Mouse (Mus musculus) spleen, adult 2 months (tissue): Measurements from ENCODE around the gene Tcirg1. TPM values are rescaled to one million over a fixed set of nuclear protein-coding genes. Genes with fewer than 3 reads are reported as not detected.
A peak's percentile ranks its signal among the peaks of the same experiment; 100 is the strongest.

Source experiments
- DNase-seq, 2 experiments: peaks; one replicate each; pipeline versions ENCODE4 v3.0.0 to v3.0.0-alpha.2; 2012 to 2021; ENCODE audit warnings: low spot score in 2 of 2, low read depth in 1 of 2
- H3K27ac ChIP-seq: fragments of 200-500 bp; 2 replicates; pipeline ENCODE4 v1.5.1; 2012; ENCODE audit warnings: low read length, inconsistent platforms; ENCODE audit not compliant: insufficient read depth
- H3K27me3 ChIP-seq: fragments of 200-500 bp; 2 replicates; pipeline ENCODE4 v1.6.1; 2012; ENCODE audit warnings: mild to moderate bottlenecking, moderate library complexity, low read length, inconsistent platforms; ENCODE audit not compliant: control insufficient read depth, insufficient read depth
- H3K36me3 ChIP-seq: fragments of 200-500 bp; 2 replicates; pipeline ENCODE4 v1.6.1; 2012; ENCODE audit warnings: mild to moderate bottlenecking, low read length, inconsistent platforms; ENCODE audit not compliant: control insufficient read depth, insufficient read depth
- H3K4me1 ChIP-seq: fragments of 200-500 bp; 2 replicates; pipeline ENCODE4 v1.6.1; 2011; ENCODE audit warnings: inconsistent platforms; ENCODE audit not compliant: control insufficient read depth, insufficient read depth, insufficient read length
- H3K4me3 ChIP-seq: fragments of 200-500 bp; 2 replicates; pipeline ENCODE4 v1.5.1; 2011; ENCODE audit warnings: mild to moderate bottlenecking, inconsistent platforms; ENCODE audit not compliant: insufficient read depth, insufficient read length; ENCODE audit errors: extremely low read depth
- CTCF ChIP-seq: fragments of 200-500 bp; IDR thresholded peaks from 2 replicates; pipeline ENCODE4 v1.5.1; 2011; ENCODE audit warnings: mild to moderate bottlenecking, inconsistent platforms; ENCODE audit not compliant: insufficient read depth, insufficient read length, insufficient replicate concordance; ENCODE audit errors: extremely low read depth
- POLR2A ChIP-seq: fragments of 200-500 bp; IDR thresholded peaks from 2 replicates; pipeline ENCODE4 v1.6.1; 2011; ENCODE audit warnings: low read depth, low read length, inconsistent platforms
- WGBS: fragments of 180-500 bp; shearing (Covaris S2); methylation state at CpG from one replicate; pipeline ENCODE4 v1.1.7; 2018; 5-methylcytosine and 5-hydroxymethylcytosine counted together
- polyA plus RNA-seq: library from polyadenylated mRNA; depleted of rRNA; stranded (reverse); fragments of >200 nt; gene quantifications from 2 replicates; pipeline ENCODE4 v1.2.3, GENCODE M21; 2012; rRNA removed

Gene Tcirg1
- polyA plus RNA-seq, 1 experiment, result 269 TPM

DNA sequence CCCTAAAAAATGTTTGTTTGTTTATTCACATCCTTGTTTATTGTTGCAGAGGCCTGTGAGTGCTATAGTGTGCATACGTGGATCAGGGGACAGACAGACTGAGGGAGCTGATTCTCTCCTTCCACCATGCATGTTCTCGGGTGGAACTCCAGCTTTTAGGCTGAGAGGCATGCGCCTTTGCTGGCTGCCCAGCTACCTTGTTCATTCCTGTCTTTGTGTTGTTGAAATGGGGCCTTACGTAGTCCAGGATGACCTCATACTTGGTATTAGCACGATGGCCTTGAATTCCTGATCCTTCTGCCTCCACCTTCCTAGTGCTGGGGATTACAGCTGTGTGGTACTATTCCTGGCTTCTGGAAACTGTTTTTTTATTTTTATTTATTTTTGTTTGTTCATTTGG, 59.2 kb downstream of the Tcirg1 start:
- Histone ChIP-seq H3K4me3 (no peak overlapping the region), H3K36me3 (no peaks in the 10 kb centered on the region), H3K4me1 (peaks cover 14% of the 10 kb centered on the region), H3K27me3 (no peaks in the 10 kb centered on the region), H3K27ac (no peak overlapping the region; the same call in 1 of the 2 replicates)
- TF ChIP-seq CTCF (no peak), POLR2A (no peak)
- no peak for DNase-seq
- WGBS, result 81% methylated on average over 5 of the region's 5 CpGs

DNA sequence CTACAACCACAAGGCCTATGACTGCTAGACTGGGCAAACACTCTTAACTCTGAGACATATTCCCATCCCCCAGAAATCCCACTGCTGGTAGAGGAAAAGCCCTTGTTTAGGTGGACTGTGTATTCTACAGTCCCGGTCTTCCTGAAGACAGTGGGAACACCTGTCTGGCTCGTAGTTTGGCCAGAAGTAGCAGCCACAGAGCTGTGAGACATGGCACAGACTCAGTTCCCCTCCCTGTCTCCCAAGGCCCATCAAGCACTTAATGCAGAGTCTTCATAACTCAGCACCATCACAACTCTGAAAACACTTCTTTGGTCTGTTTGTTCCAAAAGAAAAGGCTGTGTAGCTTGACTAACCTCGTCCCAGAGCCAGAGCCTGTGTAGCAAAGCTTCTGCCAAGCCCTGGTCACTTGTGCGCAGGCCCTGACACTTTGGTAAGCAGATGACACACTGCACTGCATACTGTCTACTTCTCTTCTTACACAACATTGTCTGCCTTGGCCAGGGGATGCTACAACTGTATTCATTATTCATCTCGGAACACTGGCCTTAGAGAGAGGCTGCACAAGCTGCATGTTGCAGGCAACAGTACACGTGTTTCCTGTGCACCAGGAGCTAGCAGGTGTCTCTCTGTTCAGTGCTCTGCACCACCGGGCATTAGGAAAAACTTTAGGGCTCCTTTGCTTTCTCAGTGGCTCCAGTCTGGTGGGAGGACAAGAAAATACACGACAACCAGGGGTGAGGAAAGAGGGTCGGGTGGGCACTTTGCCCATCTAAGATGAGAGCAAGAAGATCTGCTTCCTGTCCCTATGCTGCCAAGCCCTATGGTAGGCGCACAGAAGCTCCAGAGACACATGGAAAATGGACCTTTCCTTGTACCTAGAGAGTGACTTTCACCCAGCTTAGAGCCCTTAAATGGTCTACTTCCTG, 60.0 kb downstream of the Tcirg1 start:
- TF ChIP-seq CTCF, result no peak
- no peak for TF ChIP-seq POLR2A
- DNase-seq, result no peak
- Histone ChIP-seq H3K27me3 (no peaks in the 10 kb centered on the region), H3K4me3 (no peak overlapping the region), H3K36me3 (no peaks in the 10 kb centered on the region), H3K27ac (peak overlapping the region; percentile 27; the same call in 1 of the 2 replicates), H3K4me1 (peaks cover 14% of the 10 kb centered on the region)
- 54% methylated on average over 10 of the region's 10 CpGs for WGBS

Other genes starting within 250 kb of the Tcirg1 start
- 22.6 and 22.8 TPM in 2 replicates for gene Lrp5, start 220.6 kb downstream of the Tcirg1 start, polyA plus RNA-seq
- gene 1810055G02Rik, start 198.8 kb downstream of the Tcirg1 start, polyA plus RNA-seq, result 6.7 and 11.0 TPM in 2 replicates
- 13.9 and 14.2 TPM in 2 replicates for gene Kmt5b, start 139.7 kb downstream of the Tcirg1 start, polyA plus RNA-seq
- gene Chka, start 55.4 kb downstream of the Tcirg1 start, polyA plus RNA-seq, result 21.2 and 23.0 TPM in 2 replicates
- gene Ndufs8, start 5.6 kb upstream of the Tcirg1 start, polyA plus RNA-seq, result 120 and 161 TPM in 2 replicates
- 24.6 and 26.1 TPM in 2 replicates for gene Aldh3b1, start 22.7 kb upstream of the Tcirg1 start, polyA plus RNA-seq
- gene Unc93b1, start 28.1 kb upstream of the Tcirg1 start, polyA plus RNA-seq, result 753 and 934 TPM in 2 replicates
- gene Aldh3b3, start 51.5 kb upstream of the Tcirg1 start, polyA plus RNA-seq, result 0.07 and 0.20 TPM in 2 replicates
- gene Aldh3b2, start 65.2 kb upstream of the Tcirg1 start, polyA plus RNA-seq, result 0.65 and 0.79 TPM in 2 replicates
- gene Acy3, start 79.4 kb upstream of the Tcirg1 start, polyA plus RNA-seq, result 9.6 and 11.1 TPM in 2 replicates
- gene Tbx10, start 85.6 kb upstream of the Tcirg1 start, polyA plus RNA-seq, result not detected in 2 replicates
- gene Nudt8, start 93.4 kb upstream of the Tcirg1 start, polyA plus RNA-seq, result 18.5 and 22.2 TPM in 2 replicates
- gene Gm49405, start 93.5 kb upstream of the Tcirg1 start, polyA plus RNA-seq, result 2.9 and 3.1 TPM in 2 replicates
- gene Doc2g, start 96.2 kb upstream of the Tcirg1 start, polyA plus RNA-seq, result 12.8 and 13.7 TPM in 2 replicates
- 65.5 and 71.3 TPM in 2 replicates for gene Ndufv1, start 105.7 kb upstream of the Tcirg1 start, polyA plus RNA-seq
- 179 and 335 TPM in 2 replicates for gene Gstp1, start 130.9 kb upstream of the Tcirg1 start, polyA plus RNA-seq
- 17.9 and 132 TPM in 2 replicates for gene Gstp2, start 138.9 kb upstream of the Tcirg1 start, polyA plus RNA-seq
- 13.0 and 15.7 TPM in 2 replicates for gene Gstp3, start 152.4 kb upstream of the Tcirg1 start, polyA plus RNA-seq
- 7.0 and 8.3 TPM in 2 replicates for gene Cabp2, start 174.4 kb upstream of the Tcirg1 start, polyA plus RNA-seq
- 247 and 334 TPM in 2 replicates for gene Cdk2ap2, start 190.0 kb upstream of the Tcirg1 start, polyA plus RNA-seq
- gene Pitpnm1, start 192.9 kb upstream of the Tcirg1 start, polyA plus RNA-seq, result 358 and 415 TPM in 2 replicates
- 85.3 and 99.6 TPM in 2 replicates for gene Aip, start 218.7 kb upstream of the Tcirg1 start, polyA plus RNA-seq
- gene Gpr152, start 232.7 kb upstream of the Tcirg1 start, polyA plus RNA-seq, result 0.09 and 0.11 TPM in 2 replicates
- 1.9 and 2.2 TPM in 2 replicates for gene Cabp4, start 236.9 kb upstream of the Tcirg1 start, polyA plus RNA-seq
- gene Coro1b, start 241.5 kb upstream of the Tcirg1 start, polyA plus RNA-seq, result 386 and 394 TPM in 2 replicates
- gene Ptprcap, start 246.5 kb upstream of the Tcirg1 start, polyA plus RNA-seq, result 631 and 1,026 TPM in 2 replicates